Mouse (Mus musculus) megakaryocyte progenitor cell, adult 5-6 weeks (primary cell): Measurements from ENCODE around the gene Zfp143. TPM values are rescaled to one million over a fixed set of nuclear protein-coding genes. Genes with fewer than 3 reads are reported as not detected.
"Not testable (repeated sequence)": the region's sequence is repeated elsewhere in the genome, so short reads cannot be mapped to it uniquely, and the experiment has no call there.

Experiments used
- ATAC-seq: replicated peaks from 2 replicates; pipeline ENCODE4 v1.8.0; 2016; ENCODE audit warnings: mild to moderate bottlenecking, moderate TSS enrichment, inconsistent platforms; ENCODE audit not compliant: poor library complexity
- total RNA-seq, 2 experiments: library from RNA; stranded (forward) in 1 of 2; stranded (reverse) in 1 of 2; fragments of 157-497, 149-512 nt in 1 of 2; fragments of 200-1000 nt in 1 of 2; gene quantifications; 2 replicates each; pipeline versions ENCODE4 v1.2.3 to v1.2.4; 2015 to 2017

Zfp143 gene
- total RNA-seq, 2 experiments from 2014 or later: 28.5 to 29.6 TPM

GRCm38 (mm10) chr7:110128566-110128965 is 67.5 kb downstream of the Zfp143 start:
- ATAC-seq: no peak

- not testable (repeated sequence) for ATAC-seq
These were observed 71.3 kb downstream of the Zfp143 start for GRCm38 (mm10) chr7:110132272-110132671.

- no peak for ATAC-seq
These were observed 73.0 kb downstream of the Zfp143 start for GRCm38 (mm10) chr7:110133988-110134387.

DNA sequence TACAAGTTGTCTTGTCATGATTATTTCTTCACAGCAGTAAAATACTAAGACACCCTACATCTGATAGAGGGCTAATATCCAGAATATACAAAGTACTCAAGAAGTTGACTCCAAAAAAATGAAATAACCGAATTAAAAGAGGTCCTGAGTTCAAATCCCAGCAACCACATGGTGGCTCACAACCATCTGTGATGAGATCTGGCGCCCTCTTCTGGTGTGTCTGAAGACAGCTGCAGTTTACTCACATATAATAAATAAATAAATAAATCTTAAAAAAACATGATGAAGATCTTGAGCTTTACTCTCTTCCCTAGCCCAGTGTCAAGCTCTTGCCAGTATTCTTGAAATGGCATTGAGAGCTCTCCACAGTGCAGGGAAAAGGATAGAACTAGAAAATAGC is 77.5 kb downstream of the Zfp143 start:
- ATAC-seq: no peak

GRCm38 (mm10) chr7:110143863-110144262 is 82.8 kb downstream of the Zfp143 start:
- ATAC-seq: no peak

Other genes starting within 250 kb of the Zfp143 start
- gene Scube2, start 195.5 kb upstream of the Zfp143 start, total RNA-seq (2015): not detected in 2 replicates
- 0.07 TPM in 1 of 2 replicates, not detected in the other for gene Scube2, start 195.5 kb upstream of the Zfp143 start, total RNA-seq (2017)
- 96.7 and 103 TPM in 2 replicates for gene Dennd5a, start 100.7 kb upstream of the Zfp143 start, total RNA-seq (2015)
- 54.9 and 57.8 TPM in 2 replicates for gene Dennd5a, start 100.7 kb upstream of the Zfp143 start, total RNA-seq (2017)
- gene Tmem41b, start 74.3 kb upstream of the Zfp143 start, total RNA-seq (2015): 31.5 and 32.8 TPM in 2 replicates
- 33.3 and 34.5 TPM in 2 replicates for gene Tmem41b, start 74.3 kb upstream of the Zfp143 start, total RNA-seq (2017)
- gene Ipo7, start 42.9 kb upstream of the Zfp143 start, total RNA-seq (2015): 121 and 127 TPM in 2 replicates
- gene Ipo7, start 42.9 kb upstream of the Zfp143 start, total RNA-seq (2017): 205 and 250 TPM in 2 replicates
- gene Wee1, start 60.8 kb downstream of the Zfp143 start, total RNA-seq (2015): 74.0 and 85.9 TPM in 2 replicates
- 28.1 and 33.9 TPM in 2 replicates for gene Wee1, start 60.8 kb downstream of the Zfp143 start, total RNA-seq (2017)
- gene Swap70, start 160.5 kb downstream of the Zfp143 start, total RNA-seq (2015): 30.1 and 36.6 TPM in 2 replicates
- gene Swap70, start 160.5 kb downstream of the Zfp143 start, total RNA-seq (2017): 67.0 and 68.6 TPM in 2 replicates